Mouse (Mus musculus) liver, embryonic 14.5 days (tissue): ENCODE measurements around the gene Inpp4b.

ENCODE experiments used
- CTCF ChIP-seq: IDR thresholded peaks from 2 replicates; pipeline ENCODE4 v1.5.1; 2016; ENCODE audit warnings: antibody characterized with exemption, low read depth, control low read depth
- EP300 ChIP-seq: IDR thresholded peaks from 2 replicates; pipeline ENCODE4 v1.6.1; 2016; ENCODE audit warnings: antibody characterized with exemption, low read depth

DNA sequence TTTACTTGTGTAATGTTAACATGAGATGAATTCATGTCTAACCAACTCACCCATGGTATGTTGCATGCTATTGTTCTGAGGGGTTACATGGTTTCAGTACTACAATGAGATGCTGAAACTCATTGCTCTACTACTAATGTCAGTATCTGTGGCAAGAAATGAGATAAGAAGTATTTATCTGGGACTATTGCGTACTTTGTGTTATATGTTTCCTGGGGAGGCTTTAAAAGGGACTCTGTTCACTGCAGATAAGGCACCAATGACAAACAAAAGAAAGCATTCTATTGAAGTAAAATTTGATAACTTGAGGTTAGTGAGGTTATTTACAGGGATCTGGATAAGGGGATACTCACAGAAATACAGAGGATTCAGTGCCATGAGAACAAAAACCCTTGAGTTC lies 815.6 kb downstream of the Inpp4b start:
- TF ChIP-seq CTCF = no peak
- TF ChIP-seq EP300 = peak; percentile 20; the same call in 1 of the 2 replicates
